In the genomic region with DNA sequence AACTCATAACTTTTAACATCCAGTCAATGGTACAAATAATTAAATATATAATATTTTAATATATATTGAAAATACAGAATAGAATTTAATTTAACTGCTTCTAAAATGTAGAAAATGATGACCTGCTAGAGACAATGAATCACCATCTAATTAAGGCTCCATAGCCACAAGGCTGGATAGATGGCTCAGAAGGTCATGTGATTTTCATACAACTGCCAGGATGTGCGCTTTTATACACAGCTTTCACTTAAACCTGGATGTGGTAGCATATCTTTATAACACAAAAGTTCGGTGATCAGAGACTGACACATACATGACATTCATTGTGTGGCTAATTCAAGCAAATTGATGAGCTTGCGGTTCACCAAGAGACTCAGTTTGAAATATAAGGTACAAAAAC, we compare ENCODE assay signal across 29 mouse cellular contexts.
"Had no signal": no experiment of that assay in that cellular context is flagged by ENCODE, and none has a peak within 500 bp of the region (broad histone marks: within the 10 kb centered on the region; RNA-seq: fewer than 3 reads in every experiment).

No protein-coding gene starts in this region.

- H3K27me3 ChIP-seq: limb, embryonic 12.5 days; limb, embryonic 13.5 days; limb, embryonic 15.5 days; liver, embryonic 12.5 days; liver, embryonic 13.5 days; liver, embryonic 15.5 days; lung, embryonic 15.5 days; megakaryocyte, embryonic 14.5 days; midbrain, embryonic 12.5 days; midbrain, embryonic 13.5 days; midbrain, embryonic 15.5 days; neural tube, embryonic 12.5 days had no signal

- H3K36me3 ChIP-seq: limb, embryonic 10.5 days; limb, embryonic 12.5 days; limb, embryonic 13.5 days; limb, embryonic 15.5 days; liver, embryonic 12.5 days; liver, embryonic 13.5 days; liver, embryonic 15.5 days; lung, embryonic 15.5 days; midbrain, embryonic 10.5 days; midbrain, embryonic 12.5 days; midbrain, embryonic 13.5 days; midbrain, embryonic 15.5 days; neural tube, embryonic 12.5 days had no signal

- H3K4me2 ChIP-seq: limb, embryonic 12.5 days; limb, embryonic 13.5 days; limb, embryonic 15.5 days; liver, embryonic 11.5 days; liver, embryonic 12.5 days; liver, embryonic 13.5 days; liver, embryonic 15.5 days; lung, embryonic 14.5 days; lung, embryonic 15.5 days; midbrain, embryonic 11.5 days; midbrain, embryonic 12.5 days; midbrain, embryonic 13.5 days; midbrain, embryonic 15.5 days; neural tube, embryonic 12.5 days had no signal

- ATAC-seq: liver, embryonic 12.5 days; liver, postnatal 0 days; lung, postnatal 0 days; midbrain, embryonic 13.5 days; midbrain, embryonic 15.5 days; midbrain, embryonic 16.5 days had no signal

- DNase-seq: left cerebral cortex, postnatal 4 days; liver; liver, embryonic 13.5 days; liver, postnatal 0 days; lung, adult 18-20 months; lung, adult 2 months; lung, embryonic 14.5 days; lung, postnatal 10 days; lung, postnatal 14 days; lung, postnatal 36 days; lung, postnatal 4 days; midbrain, embryonic 14.5 days had no signal

- H3K4me3 ChIP-seq: limb, embryonic 10.5 days; limb, embryonic 12.5 days; limb, embryonic 13.5 days; limb, embryonic 15.5 days; liver, embryonic 12.5 days; liver, embryonic 13.5 days; liver, embryonic 15.5 days; lung, embryonic 15.5 days; megakaryocyte, embryonic 14.5 days; midbrain, embryonic 10.5 days; midbrain, embryonic 12.5 days; midbrain, embryonic 13.5 days; midbrain, embryonic 15.5 days; neural tube, embryonic 12.5 days had no signal
